In the genomic region with DNA sequence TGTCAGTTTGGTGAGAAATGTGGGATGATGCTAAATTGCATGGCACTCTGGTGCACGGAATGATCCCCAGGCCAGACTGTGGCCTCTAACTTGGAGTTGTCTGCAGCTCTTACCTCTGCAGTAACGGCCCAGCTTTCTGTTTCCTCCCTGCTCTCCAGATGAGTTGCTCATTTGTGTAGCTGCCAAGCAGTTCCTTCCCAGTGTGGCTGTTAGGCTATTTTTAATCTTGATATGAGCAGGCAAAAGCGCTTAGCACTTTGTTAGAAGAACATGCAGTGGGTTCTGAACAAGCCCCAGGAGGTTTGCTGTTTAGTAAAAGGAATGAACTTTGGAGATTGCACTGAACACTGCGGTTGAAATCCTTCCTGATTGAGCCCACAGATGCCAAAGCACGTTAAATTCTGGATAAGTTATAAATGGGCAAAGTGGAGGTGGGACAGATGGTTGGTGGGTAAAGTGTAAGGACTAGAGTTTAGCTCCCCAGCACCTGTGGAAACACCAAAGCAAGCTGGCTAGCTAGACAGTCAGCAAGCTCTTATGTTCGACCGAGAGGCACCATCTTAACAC, we compare ENCODE assay signal across 21 mouse cellular contexts. TPM values are rescaled to one million over a fixed set of nuclear protein-coding genes. Genes with fewer than 3 reads are reported as not detected.
DNase-seq lines count a peak whose midpoint lies in the region; ATAC-seq lines count a peak whose summit lies in the region.
"Had no signal": no experiment of that assay in that cellular context is flagged by ENCODE, and none has a peak within 500 bp of the region (broad histone marks: within the 10 kb centered on the region; RNA-seq: fewer than 3 reads in every experiment).

No protein-coding gene starts in this region.

- no peak overlapping the region for H3K4me3 ChIP-seq in heart, embryonic 14.5 days (ENCODE audit: control insufficient read depth in 1 of 2, insufficient read depth in 1 of 2, low read depth in 1 of 2, low read length in 2 of 2)
- H3K4me3 ChIP-seq in heart, embryonic 10.5 days = no peak overlapping the region
- peak overlapping the region; percentile 62 for H3K4me3 ChIP-seq in megakaryocyte, embryonic 14.5 days (replicated peaks)
- H3K4me3 ChIP-seq: hindbrain, embryonic 15.5 days; kidney, embryonic 15.5 days; liver, embryonic 12.5 days; midbrain, embryonic 12.5 days; stomach, embryonic 15.5 days had no signal

- no peaks in the 10 kb centered on the region for H3K9me3 ChIP-seq in heart, embryonic 14.5 days (ENCODE audit: control insufficient read depth, low read length)
- no peaks in the 10 kb centered on the region for H3K9me3 ChIP-seq in heart, embryonic 10.5 days
- H3K9me3 ChIP-seq in megakaryocyte, embryonic 14.5 days = no peaks in the 10 kb centered on the region
- H3K9me3 ChIP-seq: G1E; hindbrain, embryonic 15.5 days; kidney, embryonic 15.5 days; liver, embryonic 12.5 days; midbrain, embryonic 12.5 days; stomach, embryonic 15.5 days had no signal

- no peaks in the 10 kb centered on the region for H3K27me3 ChIP-seq in heart, embryonic 14.5 days (ENCODE audit: control insufficient read depth, insufficient read depth, low read length)
- H3K27me3 ChIP-seq in heart, embryonic 10.5 days (ENCODE audit: insufficient read depth, poor library complexity, severe bottlenecking) = no peaks in the 10 kb centered on the region
- H3K27me3 ChIP-seq in megakaryocyte, embryonic 14.5 days (replicated peaks) = no peaks in the 10 kb centered on the region
- H3K27me3 ChIP-seq: hindbrain, embryonic 15.5 days; kidney, embryonic 15.5 days; liver, embryonic 12.5 days; midbrain, embryonic 12.5 days; stomach, embryonic 15.5 days had no signal

- H3K4me2 ChIP-seq in heart, embryonic 14.5 days (ENCODE audit: low read length) = 0 out of 2 replicates have a peak overlapping the region, but pooled peaks have one; percentile 6
- H3K4me2 ChIP-seq: hindbrain, embryonic 15.5 days; kidney, embryonic 15.5 days; liver, embryonic 12.5 days; lung, embryonic 14.5 days; midbrain, embryonic 12.5 days; stomach, embryonic 15.5 days had no signal

- no peak for ATAC-seq in heart, embryonic 14.5 days (ENCODE audit: insufficient number of reproducible peaks, insufficient read depth, low FRiP score, low read depth)
- no peak for ATAC-seq in megakaryocyte, adult 5-6 weeks (ENCODE audit: poor library complexity, severe bottlenecking)
- ATAC-seq: CD4-positive, CD25-positive, alpha-beta regulatory T cell, adult 4 months; forebrain, embryonic 16.5 days; intestine, embryonic 16.5 days; liver, embryonic 12.5 days had no signal

- peak overlapping the region; percentile 30 for H3K9ac ChIP-seq in heart, embryonic 14.5 days (ENCODE audit: low read length)
- H3K9ac ChIP-seq: hindbrain, embryonic 15.5 days; kidney, embryonic 15.5 days; liver, embryonic 12.5 days; lung, embryonic 14.5 days; midbrain, embryonic 12.5 days; stomach, embryonic 15.5 days had no signal

- 70% methylated on average over 7 of the region's 7 CpGs for WGBS in heart, embryonic 14.5 days
- 83% methylated on average over 7 of the region's 7 CpGs for WGBS in heart, embryonic 10.5 days

- intact Hi-C loops in left cerebral cortex, postnatal 25 days (cut with DNase I) = loop anchor here (5.0 kb wide), 2 partner anchors 169 to 574 kb away; a partner anchor contains a TSS

- H3K27ac ChIP-seq in heart, embryonic 14.5 days (replicated peaks in 1 of 2; ENCODE audit: control insufficient read depth in 1 of 2, insufficient read depth in 1 of 2, low read depth in 2 of 2, low read length in 2 of 2) = peak overlapping the region; percentile 41 to 53
- no peak overlapping the region for H3K27ac ChIP-seq in heart, embryonic 10.5 days
- H3K27ac ChIP-seq: hindbrain, embryonic 15.5 days; kidney, embryonic 15.5 days; liver, embryonic 12.5 days; midbrain, embryonic 12.5 days; stomach, embryonic 15.5 days had no signal

- peaks cover 67% of the 10 kb centered on the region for H3K36me3 ChIP-seq in heart, embryonic 14.5 days (ENCODE audit: control insufficient read depth, insufficient read depth, low read length)
- peaks cover 58% of the 10 kb centered on the region for H3K36me3 ChIP-seq in heart, embryonic 10.5 days
- peaks cover 65% of the 10 kb centered on the region for H3K36me3 ChIP-seq in megakaryocyte, embryonic 14.5 days (replicated peaks; ENCODE audit: low read length)

- DNase-seq in heart, embryonic 10.5 days (ENCODE audit: low spot score) = no peak
- DNase-seq in NIH3T3 (ENCODE audit: low read depth) = peak; percentile 29
- peak; percentile 20 to 87 for DNase-seq in left cerebral cortex, postnatal 25 days (ENCODE audit: low spot score in 2 of 2)
- no peak for DNase-seq in cerebellum, postnatal 10 days
- DNase-seq: adrenal gland, adult 2 months; cerebellum, postnatal 14 days; heart, postnatal 14 days; lung, embryonic 14.5 days; lung, postnatal 4 days had no signal

- H3K4me1 ChIP-seq in heart, embryonic 14.5 days (ENCODE audit: control insufficient read depth in 2 of 2, insufficient read depth in 2 of 2, low read length in 2 of 2) = peaks cover 0 to 34% of the 10 kb centered on the region in 2 experiments; a peak in 3 of 4 replicates
- H3K4me1 ChIP-seq in heart, embryonic 10.5 days = peaks cover 17% of the 10 kb centered on the region
- peaks cover 72% of the 10 kb centered on the region for H3K4me1 ChIP-seq in megakaryocyte, embryonic 14.5 days

RNA-seq across cellular contexts. Expression of a gene that starts 2.8 kb away (rescaled TPM):
- 185 and 193 TPM in 2 replicates for polyA plus RNA-seq in heart, embryonic 14.5 days (2014; fragmentation: Nextera tagmentation; extraction: Ambion mirVana)
- polyA plus RNA-seq in heart, embryonic 10.5 days (2016; fragmentation: Nextera tagmentation; extraction: Ambion mirVana) = 228 and 283 TPM in 2 replicates
- 10.3 TPM in 1 of 2 replicates, not detected in the other for polyA plus RNA-seq in megakaryocyte, embryonic 14.5 days (2012; ENCODE audit: insufficient read depth, low replicate concordance)
- total RNA-seq in megakaryocyte, adult 5-6 weeks (2015) = 84.7 and 89.8 TPM in 2 replicates
- total RNA-seq in megakaryocyte, adult 5-6 weeks (2017) = 196 and 288 TPM in 2 replicates
- 10 to 100 TPM; 35.6 to 45.9 TPM for total RNA-seq in left cerebral cortex, postnatal 25 days (2021)

RNA-seq across cellular contexts. Expression of a gene that starts 2.8 kb away (rescaled TPM):
- 9.6 and 12.0 TPM in 2 replicates for polyA plus RNA-seq in heart, embryonic 14.5 days (2014; fragmentation: Nextera tagmentation; extraction: Ambion mirVana)
- 12.2 and 14.2 TPM in 2 replicates for polyA plus RNA-seq in heart, embryonic 10.5 days (2016; fragmentation: Nextera tagmentation; extraction: Ambion mirVana)
- 0.45 and 3.5 TPM in 2 replicates for polyA plus RNA-seq in megakaryocyte, embryonic 14.5 days (2012; ENCODE audit: insufficient read depth, low replicate concordance)
- total RNA-seq in megakaryocyte, adult 5-6 weeks (2015) = 9.6 and 11.6 TPM in 2 replicates
- total RNA-seq in megakaryocyte, adult 5-6 weeks (2017) = 36.8 and 41.5 TPM in 2 replicates
- 10 to 100 TPM; 10.5 to 13.3 TPM for total RNA-seq in left cerebral cortex, postnatal 25 days (2021)

RNA-seq across cellular contexts. Expression of a gene that starts 45.0 kb away (rescaled TPM):
- 27.1 and 27.3 TPM in 2 replicates for polyA plus RNA-seq in heart, embryonic 14.5 days (2014; fragmentation: Nextera tagmentation; extraction: Ambion mirVana)
- polyA plus RNA-seq in heart, embryonic 10.5 days (2016; fragmentation: Nextera tagmentation; extraction: Ambion mirVana) = 36.7 and 41.6 TPM in 2 replicates
- polyA plus RNA-seq in megakaryocyte, embryonic 14.5 days (2012; ENCODE audit: insufficient read depth, low replicate concordance) = 1.5 and 3.9 TPM in 2 replicates
- 62.2 and 66.7 TPM in 2 replicates for total RNA-seq in megakaryocyte, adult 5-6 weeks (2015)
- total RNA-seq in megakaryocyte, adult 5-6 weeks (2017) = 87.3 and 104 TPM in 2 replicates
- 10 to 100 TPM; 20.5 to 28.0 TPM for total RNA-seq in left cerebral cortex, postnatal 25 days (2021)

RNA-seq across cellular contexts. Expression of a gene that starts 45.2 kb away (rescaled TPM):
- polyA plus RNA-seq in heart, embryonic 14.5 days (2014; fragmentation: Nextera tagmentation; extraction: Ambion mirVana) = 32.5 TPM in 2 replicates
- 40.7 and 42.5 TPM in 2 replicates for polyA plus RNA-seq in heart, embryonic 10.5 days (2016; fragmentation: Nextera tagmentation; extraction: Ambion mirVana)
- polyA plus RNA-seq in megakaryocyte, embryonic 14.5 days (2012; ENCODE audit: insufficient read depth, low replicate concordance) = 0.79 and 6.6 TPM in 2 replicates
- 6.2 and 7.3 TPM in 2 replicates for total RNA-seq in megakaryocyte, adult 5-6 weeks (2015)
- total RNA-seq in megakaryocyte, adult 5-6 weeks (2017) = 6.1 and 7.1 TPM in 2 replicates
- total RNA-seq in left cerebral cortex, postnatal 25 days (2021) = 10 to 100 TPM; 19.5 to 20.9 TPM

Comparison
In these comparisons a context has a peak if more than half of its experiments do, and no peak if none do; other contexts are left out.
1. DNase-seq: peak in NIH3T3 (single experiment) and left cerebral cortex, postnatal 25 days (2 of 2); none in heart, embryonic 10.5 days (single experiment) and cerebellum, postnatal 10 days (0 of 2).
2. RNA of a gene that starts 2.8 kb away (polyA plus RNA-seq): 228 to 283 TPM in heart, embryonic 10.5 days and 185 to 193 TPM in heart, embryonic 14.5 days; 10.3 TPM in megakaryocyte, embryonic 14.5 days; every median in the first group is over 10 times any median in the second.